Mouse (Mus musculus): ENCODE measurements around the gene Asic4.

Asic4 gene

DNA sequence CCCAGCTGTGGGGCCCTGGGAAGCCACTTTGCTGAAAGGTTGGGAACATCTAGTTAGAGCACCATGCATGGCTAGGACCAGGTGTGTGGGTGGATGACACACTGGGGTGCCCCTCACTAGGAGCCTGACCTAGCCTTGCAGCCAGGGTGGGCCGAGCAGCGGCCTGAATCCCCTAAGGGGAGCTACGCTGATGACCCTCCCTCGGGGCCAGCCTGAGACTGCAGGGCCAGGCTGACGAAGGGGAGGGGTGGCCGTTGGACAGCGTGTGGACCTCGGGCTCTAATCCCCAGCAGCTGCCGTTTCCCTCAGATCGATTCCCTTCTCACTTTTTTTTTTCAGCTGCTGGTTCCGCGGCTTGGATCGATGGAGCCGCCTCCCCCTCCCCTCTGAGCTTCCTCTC, 1.3 kb upstream of the Asic4 start:
- POLR2A ChIA-PET: interaction anchor here in 2 of 4 experiments (0.6 to 5.4 kb wide), 10 partner anchors 8 to 280 kb away, joined by 3 to 22 read pairs (median 3); partner anchors contain the start of genes Chpf (in 1 of the 2), Dnpep (in 1 of the 2), Gmppa (in 1 of the 2) and Tmem198 (in 1 of the 2)
- CTCF ChIA-PET: interaction anchor here (0.6 to 4.8 kb wide), 12 partner anchors 9 to 51 kb away, joined by 3 to 28 read pairs (median 8); partner anchors contain the start of genes Gmppa (in 3 of the 4), Chpf (in 1 of the 4) and Tmem198 (in 1 of the 4)

DNA sequence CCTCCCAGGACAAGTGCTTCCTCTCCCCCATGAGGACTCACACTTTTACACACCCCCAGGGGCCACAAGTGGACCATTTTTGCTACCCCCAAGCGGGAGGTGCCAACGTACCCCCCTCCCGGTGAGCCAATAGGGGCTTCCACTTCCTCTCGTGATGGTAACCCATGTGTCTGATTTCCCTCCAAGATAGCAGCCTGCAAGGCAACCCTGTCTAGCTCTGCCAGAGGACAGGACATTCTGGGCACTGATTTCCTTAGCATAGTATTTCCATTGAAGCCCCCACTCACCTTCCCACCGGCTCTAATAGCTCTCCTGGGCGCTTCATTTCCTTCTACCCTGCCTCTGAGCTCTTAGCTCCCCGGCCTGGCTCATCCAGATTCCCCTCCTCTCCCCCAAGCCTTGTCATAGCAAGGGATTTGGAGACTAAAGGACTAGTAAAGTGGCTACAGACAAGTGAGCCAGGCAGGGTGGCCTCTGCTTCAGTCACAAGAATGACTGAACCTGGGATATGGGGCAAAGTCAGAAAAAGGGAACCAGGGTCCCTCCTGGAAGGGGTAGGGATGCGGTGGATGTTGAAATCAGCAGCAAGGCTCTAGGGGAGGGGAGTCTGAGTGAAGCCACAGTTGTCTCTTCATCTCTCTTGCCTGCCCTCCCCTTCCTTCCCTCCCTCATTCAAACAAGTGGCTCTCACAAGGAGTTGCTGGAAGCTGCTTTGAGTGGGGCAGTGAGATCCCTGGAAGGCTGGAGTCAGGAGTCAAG, 680 bp upstream of the Asic4 start:
- POLR2A ChIA-PET: interaction anchor here in 2 of 4 experiments (0.6 to 5.4 kb wide), 9 partner anchors 9 to 281 kb away, joined by 3 to 22 read pairs (median 3); partner anchors contain the start of genes Chpf (in 1 of the 2), Gmppa (in 1 of the 2), Tmem198 (in 1 of the 2) and Zfand2b (in 1 of the 2)
- CTCF ChIA-PET: interaction anchor here (0.6 to 4.8 kb wide), 15 partner anchors 9 to 132 kb away, joined by 3 to 28 read pairs (median 5); partner anchors contain the start of genes Gmppa (in 3 of the 4), Chpf (in 1 of the 4), Dnpep (in 1 of the 4) and Tmem198 (in 1 of the 4)

DNA sequence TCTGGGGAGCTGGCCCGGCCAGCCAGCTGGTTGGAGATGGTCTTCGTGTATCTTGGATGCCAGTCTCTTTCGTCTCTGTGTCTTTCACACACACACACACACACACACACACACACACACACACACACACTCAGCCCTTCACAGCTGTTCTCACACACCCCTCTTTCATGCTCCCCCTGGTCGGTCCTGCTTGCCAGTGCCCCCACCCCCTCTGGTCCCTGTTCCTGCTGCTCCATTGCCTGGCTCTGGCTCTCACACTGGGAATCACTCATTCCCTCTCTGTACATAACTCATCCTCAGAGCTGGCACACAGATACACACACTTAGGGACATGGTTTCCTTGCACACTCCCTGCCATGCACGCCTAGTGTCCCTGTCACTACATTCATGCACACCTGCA, 1.7 kb downstream of the Asic4 start:
- POLR2A ChIA-PET: interaction anchor here (0.6 to 2.8 kb wide), 14 partner anchors 9 to 135 kb away, joined by 3 to 7 read pairs (median 4); partner anchors contain the start of gene Gmppa (in 1 of the 4)
- CTCF ChIA-PET: interaction anchor here (0.6 to 4.8 kb wide), 10 partner anchors 12 to 1110 kb away, joined by 3 to 25 read pairs (median 4); partner anchors contain the start of genes Chpf (in 1 of the 4) and Tmem198 (in 1 of the 4)

DNA sequence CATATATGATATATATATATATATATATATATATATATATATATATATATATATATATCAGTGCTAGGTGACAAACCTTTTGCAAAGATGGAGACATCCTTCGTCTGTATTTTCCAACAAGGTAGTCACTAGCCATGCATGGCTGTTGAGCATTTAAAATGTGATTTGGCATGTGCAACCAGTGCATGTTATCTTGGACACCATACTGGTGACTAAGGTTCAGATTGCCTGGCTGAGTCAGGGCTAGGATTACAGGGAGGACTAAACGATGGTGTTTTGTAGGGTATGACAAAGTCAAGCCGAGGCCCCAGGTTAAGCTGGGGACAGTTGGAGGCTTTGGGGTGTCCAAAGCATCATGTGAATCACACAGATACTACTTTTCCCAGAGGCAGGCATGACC, 5.2 kb downstream of the Asic4 start:
- ChIA-PET POLR2A (interaction anchor here in 1 of 4 experiments (2.3 kb wide), 1 partner anchor 12 kb away, joined by 6 read pairs; no protein-coding TSS in a partner anchor), CTCF (interaction anchor here (0.7 to 2.4 kb wide), 6 partner anchors 11 to 42 kb away, joined by 3 to 7 read pairs (median 6); no protein-coding TSS in a partner anchor)

DNA sequence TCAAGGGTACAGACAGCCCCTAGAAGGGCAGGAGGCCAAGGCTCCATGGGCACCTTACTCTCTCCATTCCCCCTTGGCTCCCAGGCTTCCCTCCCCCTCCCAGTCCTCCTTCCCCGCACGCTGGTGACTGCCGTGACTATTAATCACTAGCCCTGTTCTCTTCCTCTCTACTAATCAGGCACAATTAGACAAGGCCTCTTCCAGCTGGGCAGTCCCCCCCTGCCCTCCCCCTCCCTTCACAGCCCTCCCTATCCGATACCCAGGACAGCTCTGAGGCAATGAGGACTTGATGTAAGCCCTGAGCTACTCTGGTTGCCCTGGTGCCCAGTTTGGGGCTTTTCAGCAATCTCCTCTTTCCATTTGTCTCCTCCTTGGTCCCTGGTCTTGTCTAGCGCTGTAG, 5.7 kb downstream of the Asic4 start:
- ChIA-PET POLR2A (interaction anchor here in 2 of 4 experiments (0.7 to 4.4 kb wide), 4 partner anchors 7 to 653 kb away, joined by 4 to 22 read pairs (median 8); partner anchors contain the start of gene Asic4 (in 1 of the 2)), CTCF (interaction anchor here (0.6 to 3.4 kb wide), 8 partner anchors 11 to 465 kb away, joined by 3 to 23 read pairs (median 6); no protein-coding TSS in a partner anchor)

DNA sequence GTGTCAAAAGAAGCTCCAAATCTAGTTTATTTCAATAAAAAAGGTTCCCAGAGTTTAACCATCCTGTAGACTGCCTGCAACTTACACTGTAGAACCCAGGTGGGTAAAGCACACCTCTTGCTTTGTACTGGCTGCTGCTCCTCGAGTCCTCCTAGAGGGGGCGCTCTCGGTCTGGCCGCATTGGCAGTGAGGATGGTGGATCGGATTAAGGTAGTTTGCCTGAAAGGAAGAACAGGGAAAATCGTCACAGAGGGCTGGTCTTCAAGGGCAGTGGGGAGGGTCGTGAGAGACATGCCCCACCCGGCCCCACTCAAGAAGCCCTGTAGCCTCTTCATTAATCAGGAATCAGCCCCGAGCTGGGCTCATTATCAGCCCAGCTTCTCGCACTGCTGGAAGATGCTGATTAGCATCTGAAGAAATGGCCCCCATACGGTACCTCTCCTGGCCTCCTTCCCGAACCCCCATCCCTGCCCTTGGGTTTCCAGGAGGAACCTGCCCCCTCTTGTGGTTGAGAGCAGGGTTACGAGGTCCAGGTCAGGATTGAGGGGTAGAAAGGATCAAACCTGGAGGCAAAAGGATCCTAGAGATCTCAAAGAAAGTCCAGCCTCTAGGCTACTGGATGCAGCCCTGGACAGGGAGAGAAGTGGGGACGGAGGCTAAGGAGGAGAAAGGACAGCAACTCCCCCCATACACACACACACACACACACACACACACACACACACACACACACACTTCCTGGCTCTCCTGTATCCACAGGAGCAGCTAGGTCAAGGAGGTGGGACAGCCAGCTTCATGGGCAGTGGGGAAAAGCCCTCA, 6.7 kb downstream of the Asic4 start:
- ChIA-PET POLR2A (interaction anchor here in 3 of 4 experiments (0.5 to 4.4 kb wide), 6 partner anchors 8 to 21 kb away, joined by 3 to 22 read pairs (median 5); partner anchors contain the start of genes Gmppa (in 2 of the 3) and Asic4 (in 1 of the 3)), CTCF (interaction anchor here (0.5 to 3.4 kb wide), 30 partner anchors 10 to 756 kb away, joined by 3 to 30 read pairs (median 5); partner anchors contain the start of genes Dnpep (in 1 of the 4) and Gmppa (in 1 of the 4))

DNA sequence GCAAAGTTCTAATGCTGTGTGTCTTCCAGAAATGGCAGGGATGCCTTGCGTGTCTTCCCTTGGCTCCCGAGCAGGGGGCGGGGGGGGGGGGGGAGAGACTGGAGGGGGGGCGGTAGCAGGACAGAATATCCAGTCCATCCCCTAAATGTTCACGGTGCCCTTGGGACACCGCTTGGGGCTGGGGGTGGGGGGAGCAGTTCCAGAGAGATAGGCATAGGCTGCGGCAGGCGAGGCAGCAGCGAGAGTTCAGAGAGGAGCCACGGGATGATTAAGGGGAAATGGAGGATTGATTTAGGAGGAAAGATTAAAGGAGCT, 7.4 kb downstream of the Asic4 start:
- POLR2A ChIA-PET: interaction anchor here in 3 of 4 experiments (0.6 to 4.4 kb wide), 9 partner anchors 8 to 140 kb away, joined by 3 to 22 read pairs (median 4); partner anchors contain the start of genes Asic4 (in 1 of the 3) and Gmppa (in 1 of the 3)

DNA sequence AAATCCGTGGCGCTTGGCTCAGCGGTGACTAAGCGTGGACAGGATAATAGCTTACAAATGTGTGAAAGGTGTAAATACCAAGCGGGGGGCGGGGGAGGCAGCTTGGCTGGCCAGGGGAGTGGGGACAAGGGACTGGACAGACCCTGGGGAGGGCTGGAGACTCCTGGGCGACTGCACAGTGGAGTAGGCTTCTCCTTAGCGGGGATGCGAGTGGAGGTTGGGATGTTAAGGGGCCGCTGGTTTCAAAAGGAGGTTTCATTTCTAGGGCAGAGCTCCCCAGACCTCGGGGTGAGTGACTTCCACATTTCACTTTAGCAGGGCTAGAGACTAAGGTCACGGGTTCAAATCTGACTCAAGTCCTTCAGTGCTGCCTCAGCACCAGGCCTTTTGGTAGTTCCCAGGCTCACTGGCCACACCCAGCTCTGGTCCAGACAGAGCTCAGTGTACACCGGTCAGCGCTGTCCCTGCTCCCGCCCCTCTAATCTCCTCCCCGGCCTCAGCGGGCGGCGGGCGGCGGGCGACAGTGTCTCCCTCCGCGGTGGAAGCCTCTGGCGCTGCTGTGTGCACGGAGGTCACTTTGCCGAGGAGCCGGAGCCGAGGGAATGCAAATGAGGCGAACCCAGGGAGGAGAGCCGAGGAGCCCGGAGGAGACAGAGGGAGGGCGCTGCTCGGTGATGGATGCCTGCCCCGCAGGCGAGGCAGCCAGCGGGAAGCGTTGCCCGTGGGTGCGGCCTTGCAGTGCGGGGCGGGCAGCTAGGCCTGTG, 8.0 kb downstream of the Asic4 start:
- ChIA-PET POLR2A (interaction anchor here (0.6 to 4.4 kb wide), 14 partner anchors 9 to 141 kb away, joined by 3 to 22 read pairs (median 4); partner anchors contain the start of genes Asic4 (in 1 of the 4) and Gmppa (in 1 of the 4)), CTCF (interaction anchor here (0.6 to 3.4 kb wide), 33 partner anchors 9 to 558 kb away, joined by 3 to 30 read pairs (median 5); partner anchors contain the start of genes Asic4 (in 1 of the 4), Chpf (in 1 of the 4), Dnpep (in 1 of the 4) and Gmppa (in 1 of the 4))

More for the DNA sequence above, 7.4 kb downstream of the Asic4 start:
- CTCF ChIA-PET: interaction anchor here (0.6 to 3.4 kb wide), 30 partner anchors 9 to 756 kb away, joined by 3 to 30 read pairs (median 4); partner anchors contain the start of genes Asic4 (in 1 of the 4), Chpf (in 1 of the 4), Dnpep (in 1 of the 4) and Gmppa (in 1 of the 4)

DNA sequence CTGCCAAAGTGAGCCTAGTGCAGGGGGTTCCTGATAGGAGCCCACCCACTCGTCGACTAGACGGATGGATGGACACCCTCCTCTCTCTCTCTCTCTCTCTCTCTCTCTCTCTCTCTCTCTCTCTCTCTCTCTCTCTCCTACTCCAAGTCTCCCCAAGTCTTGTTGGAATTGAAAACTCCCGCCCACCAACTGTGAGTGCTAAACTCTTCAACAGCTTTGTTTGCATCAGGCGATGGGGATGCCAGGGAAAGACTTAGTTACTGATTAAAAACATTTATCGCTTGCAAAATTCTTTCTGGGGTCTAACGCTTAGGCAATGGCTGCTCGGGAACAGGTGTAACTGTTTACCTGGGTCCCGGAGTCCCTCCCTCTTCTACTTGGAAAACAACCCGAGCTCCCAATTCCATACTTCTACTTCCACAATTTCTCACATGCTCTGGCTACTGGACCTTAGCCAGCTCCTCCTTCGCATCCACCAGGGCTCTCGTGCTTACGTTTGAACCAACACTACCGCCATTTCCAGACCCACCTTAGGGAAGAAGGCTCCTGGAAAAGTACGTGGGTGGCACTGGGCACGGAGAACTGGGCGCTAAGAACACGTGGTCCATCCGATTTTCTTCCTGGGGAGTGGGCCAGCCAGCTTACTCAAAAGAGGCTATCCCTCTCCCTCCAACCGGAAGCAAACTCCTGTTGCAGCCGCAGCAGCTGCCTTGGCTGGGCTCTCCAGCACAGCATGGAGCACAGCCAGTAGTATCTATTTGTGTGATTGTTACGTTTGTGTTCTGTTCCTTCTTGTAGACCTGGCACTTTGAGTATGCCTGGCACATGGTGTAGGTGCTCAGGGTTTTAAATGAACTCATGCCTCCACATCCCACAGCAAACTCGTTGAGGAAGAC, 8.8 kb downstream of the Asic4 start:
- POLR2A ChIA-PET: interaction anchor here in 3 of 4 experiments (0.7 to 4.4 kb wide), 11 partner anchors 8 to 150 kb away, joined by 3 to 22 read pairs (median 3); partner anchors contain the start of genes Asic4 (in 1 of the 3) and Gmppa (in 1 of the 3)

DNA sequence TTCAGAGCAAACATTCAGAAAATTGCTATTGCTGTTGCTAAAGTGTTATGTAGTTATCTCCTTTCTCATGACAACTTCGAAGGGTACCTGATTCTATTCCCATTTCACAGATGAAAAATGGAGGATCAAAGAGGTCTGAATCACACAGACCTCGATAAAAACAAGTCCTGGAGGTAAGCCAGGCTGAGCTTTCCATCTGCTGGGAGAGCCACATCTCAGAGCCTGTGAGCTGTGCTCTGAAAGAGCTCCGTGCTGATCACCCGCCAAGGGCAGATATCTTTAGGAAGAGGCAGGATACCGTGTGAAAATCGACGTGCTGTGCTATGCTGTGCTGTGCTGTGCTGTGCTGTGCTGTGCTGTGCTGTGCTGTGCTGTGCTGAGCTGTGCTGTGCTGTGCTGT, 10.1 kb downstream of the Asic4 start:
- ChIA-PET CTCF (interaction anchor here in 2 of 4 experiments (0.6 to 1.3 kb wide), 3 partner anchors 17 to 46 kb away, joined by 3 to 4 read pairs (median 3); no protein-coding TSS in a partner anchor), POLR2A (interaction anchor here in 1 of 4 experiments (3.1 to 4.4 kb wide), 2 partner anchors 11 to 17 kb away, joined by 9 to 22 read pairs; partner anchors contain the start of gene Asic4)

More for the DNA sequence above, 8.8 kb downstream of the Asic4 start:
- CTCF ChIA-PET: interaction anchor here (0.6 to 3.4 kb wide), 23 partner anchors 9 to 559 kb away, joined by 3 to 30 read pairs (median 4); partner anchors contain the start of genes Asic4 (in 1 of the 4), Chpf (in 1 of the 4), Dnpep (in 1 of the 4) and Gmppa (in 1 of the 4)

DNA sequence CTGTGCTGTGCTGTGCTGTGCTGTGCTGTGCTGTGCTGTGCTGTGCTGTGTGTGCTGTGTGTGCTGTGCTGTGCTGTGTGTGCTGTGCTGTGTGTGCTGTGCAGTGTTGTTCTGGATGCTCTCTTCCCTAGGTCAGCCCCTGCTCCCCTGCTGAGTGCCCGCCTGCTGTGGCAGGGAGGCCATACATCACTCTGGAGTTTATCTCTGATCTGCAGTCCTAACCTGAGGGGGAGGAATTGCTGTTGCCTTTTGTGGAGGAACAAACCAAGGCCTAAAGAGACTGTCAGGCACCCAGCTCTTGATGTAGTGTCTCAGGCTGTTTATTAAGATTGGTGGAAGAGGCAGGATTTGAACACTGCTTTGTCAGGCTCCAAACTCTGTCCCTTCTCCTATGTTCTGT, 12.4 kb downstream of the Asic4 start:
- ChIA-PET CTCF (interaction anchor here in 1 of 4 experiments (1.3 kb wide), 1 partner anchor 14 kb away, joined by 3 read pairs; no protein-coding TSS in a partner anchor), POLR2A (interaction anchor here in 1 of 4 experiments (0.8 kb wide), 1 partner anchor 14 kb away, joined by 3 read pairs; no protein-coding TSS in a partner anchor)

DNA sequence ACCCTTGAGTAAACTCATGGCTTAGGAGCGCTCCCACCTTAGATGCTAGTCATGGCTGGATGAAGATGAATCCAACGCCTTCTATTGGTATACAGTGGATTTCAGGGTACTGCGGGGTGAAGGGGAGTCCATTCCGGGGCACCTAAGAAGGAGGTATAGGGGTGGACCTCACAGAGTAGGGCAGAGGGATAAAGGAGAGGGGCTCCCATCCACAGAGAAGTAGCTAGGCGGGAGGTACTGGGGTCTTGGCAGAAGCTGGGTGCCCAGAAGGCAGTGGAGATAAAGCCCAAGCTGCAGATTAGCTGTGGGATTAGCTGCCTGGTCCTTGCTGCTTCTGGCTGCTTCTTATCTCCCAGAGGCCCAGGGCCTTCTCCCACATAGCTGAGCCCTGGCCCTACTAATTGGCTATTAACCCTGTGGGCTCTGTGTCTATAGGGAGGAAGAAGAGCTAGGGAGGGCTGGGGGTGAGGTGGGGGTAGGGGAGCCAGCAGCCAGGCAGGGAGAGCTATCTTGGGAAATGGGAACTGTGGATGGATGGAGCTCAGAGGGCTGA, 13.5 kb downstream of the Asic4 start:
- CTCF ChIA-PET: interaction anchor here in 3 of 4 experiments (0.7 to 2.0 kb wide), 13 partner anchors 11 to 342 kb away, joined by 3 to 10 read pairs (median 3); partner anchors contain the start of gene Chpf (in 1 of the 3)
- POLR2A ChIA-PET: interaction anchor here in 3 of 4 experiments (0.5 to 1.5 kb wide), 3 partner anchors 12 to 22 kb away, joined by 3 read pairs; no protein-coding TSS in a partner anchor

DNA sequence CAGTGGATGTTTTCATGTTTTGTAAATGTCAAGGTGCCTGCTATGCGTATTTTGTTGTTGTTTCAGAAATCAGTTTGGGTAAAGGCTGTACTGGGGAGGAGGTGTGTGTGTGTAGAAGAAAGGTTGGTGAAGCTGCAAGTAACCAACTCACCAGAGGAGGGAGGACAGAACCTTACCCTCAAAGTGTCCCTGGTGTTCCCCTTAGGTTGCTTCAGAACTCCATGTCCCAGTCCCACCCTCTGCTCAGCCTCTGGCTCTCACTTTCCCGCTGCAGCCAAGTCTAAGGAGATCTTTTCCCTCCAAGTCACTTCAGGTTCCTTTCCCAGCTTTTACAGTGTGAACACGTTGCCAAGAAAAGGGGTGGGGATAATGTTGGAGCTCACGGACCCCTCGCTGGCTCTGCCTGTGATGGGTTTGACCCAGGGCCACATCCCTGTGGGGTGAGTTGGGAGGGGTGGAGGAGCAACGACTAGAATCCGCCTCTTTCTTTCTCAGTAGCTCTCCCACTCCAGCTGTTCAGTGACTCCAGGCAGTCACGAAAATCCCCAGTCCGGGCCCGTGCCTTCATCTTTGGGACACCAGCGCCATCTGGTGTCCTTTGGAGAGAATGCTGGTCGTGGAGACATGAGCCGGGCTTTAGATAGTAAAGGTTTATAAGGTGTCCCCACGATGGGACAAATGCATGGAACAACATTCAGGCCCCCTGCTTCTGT, 17.1 kb downstream of the Asic4 start:
- ChIA-PET CTCF (interaction anchor here (0.5 to 4.3 kb wide), 117 partner anchors 9 to 1023 kb away, joined by 3 to 89 read pairs (median 4); partner anchors contain the start of genes Chpf (in 3 of the 4), Gmppa (in 3 of the 4), Tmem198 (in 3 of the 4) and Des (in 2 of the 4)), POLR2A (interaction anchor here (0.6 to 2.2 kb wide), 23 partner anchors 9 to 250 kb away, joined by 3 to 9 read pairs (median 4); partner anchors contain the start of genes Gmppa (in 2 of the 4), Chpf (in 1 of the 4), Dnpep (in 1 of the 4) and Tmem198 (in 1 of the 4))

Data from embryonic stem cell, embryonic (primary cell).